1 mouse cellular context compared by ENCODE assay signal in genomic region chr15:102350138-102350941, GRCm38 (mm10).
TF ChIP-seq lines count a peak whose summit lies in the region.

Gene Aaas (minus strand): TSS chr15:102350771.

TF ChIP-seq in CH12.LX, 34 proteins besides CTCF, POLR2A, EP300 and RAD21 (continued from another document):
- TF ChIP-seq RCOR1 (conservative IDR thresholded peaks at IDR 0.05; ENCODE audit: low read depth, low read length) = peak; percentile 61; the same call in 1 of the 2 replicates
- peak; percentile 86 for TF ChIP-seq MAZ (IDR thresholded peaks at IDR 0.05; ENCODE audit: low read depth, low read length)
- no peak for TF ChIP-seq ZC3H11A (IDR thresholded peaks at IDR 0.05; ENCODE audit: low read depth, low read length)
- TF ChIP-seq BHLHE40 (IDR thresholded peaks at IDR 0.05; ENCODE audit: low read depth, low read length) = peak; percentile 25; the same call in 1 of the 2 replicates
- TF ChIP-seq MAX (IDR thresholded peaks at IDR 0.05; ENCODE audit: low read length) = peak; percentile 75
- peak; percentile 59 for TF ChIP-seq NRF1 (IDR thresholded peaks at IDR 0.05; ENCODE audit: low read depth, low read length)
- TF ChIP-seq JUN (IDR thresholded peaks at IDR 0.05; ENCODE audit: insufficient read depth, low read depth, low read length) = no peak
- TF ChIP-seq SIN3A (IDR thresholded peaks at IDR 0.05; ENCODE audit: low read length) = peak; percentile 97
- no peak; the same call in 1 of the 2 replicates for TF ChIP-seq MAFK (IDR thresholded peaks at IDR 0.05; ENCODE audit: insufficient replicate concordance, low read length)
- TF ChIP-seq E2F4 (IDR thresholded peaks at IDR 0.05; ENCODE audit: insufficient replicate concordance, low read depth, low read length) = peak; percentile 93; the same call in 1 of the 2 replicates
- TF ChIP-seq NELFE (IDR thresholded peaks at IDR 0.05; ENCODE audit: low read depth, low read length) = peak; percentile 87
- peak; percentile 90 for TF ChIP-seq TCF12 (IDR thresholded peaks at IDR 0.05; ENCODE audit: low read depth, low read length)
- TF ChIP-seq CHD2 (IDR thresholded peaks at IDR 0.05; ENCODE audit: low read length) = peak; percentile 44
